In genomic region chr3:93505960-93506863, GRCm38 (mm10) we compare ENCODE assay signal across 9 mouse cellular contexts. TPM values are rescaled to one million over a fixed set of nuclear protein-coding genes. Genes with fewer than 3 reads are reported as not detected.
A peak's percentile ranks its signal among the peaks of the same experiment; 100 is the strongest.
DNase-seq lines count a peak whose midpoint lies in the region; ATAC-seq lines count a peak whose summit lies in the region.
"Had no signal": no experiment of that assay in that cellular context is flagged by ENCODE, and none has a peak within 500 bp of the region (broad histone marks: within the 10 kb centered on the region; RNA-seq: fewer than 3 reads in every experiment).

No protein-coding gene starts in this region.

- no peak for DNase-seq in hindbrain, embryonic 14.5 days (ENCODE audit: low spot score)
- DNase-seq in hindbrain, embryonic 11.5 days (ENCODE audit: low spot score): no peak
- peak; percentile 47 to 54 for DNase-seq in adrenal gland, postnatal 36 days
- peak; percentile 13 for DNase-seq in liver
- peak; percentile 31 for DNase-seq in skeletal muscle tissue, adult 2 months (ENCODE audit: low read depth, low spot score)
- peak; percentile 32 for DNase-seq in yolk sac, embryonic 10.5 days (ENCODE audit: low spot score)
- no peak for DNase-seq in embryo, embryonic 9.5 days (ENCODE audit: extremely low spot score)

- peaks cover 8% of the 10 kb centered on the region; the same call in 1 of the 2 replicates for H3K9me3 ChIP-seq in hindbrain, embryonic 14.5 days (ENCODE audit: control insufficient read depth, low read length)
- no peaks in the 10 kb centered on the region for H3K9me3 ChIP-seq in hindbrain, embryonic 11.5 days (ENCODE audit: control insufficient read depth, low read length)

- ATAC-seq in hindbrain, embryonic 14.5 days (ENCODE audit: low FRiP score): no peak
- ATAC-seq in hindbrain, embryonic 11.5 days (ENCODE audit: low FRiP score): no peak
- peak; percentile 95 to 96 for ATAC-seq in hematopoietic stem cell, adult 5-6 weeks (replicated peaks in 1 of 2; ENCODE audit: insufficient read depth in 1 of 2, low FRiP score in 2 of 2, low TSS enrichment in 1 of 2, low read depth in 1 of 2, poor library complexity in 2 of 2, severe bottlenecking in 2 of 2)

- H3K4me3 ChIP-seq in hindbrain, embryonic 14.5 days (replicated peaks; ENCODE audit: low read length): no peak overlapping the region
- H3K4me3 ChIP-seq in hindbrain, embryonic 11.5 days (ENCODE audit: low read depth, low read length): no peak overlapping the region

- H3K4me2 ChIP-seq in hindbrain, embryonic 14.5 days (replicated peaks): peak overlapping the region; percentile 22; the same call in 1 of the 2 replicates
- no peak overlapping the region for H3K4me2 ChIP-seq in hindbrain, embryonic 11.5 days (replicated peaks; ENCODE audit: low read depth, low read length)

- H3K4me1 ChIP-seq in hindbrain, embryonic 14.5 days (replicated peaks; ENCODE audit: control insufficient read depth, insufficient read depth, low read length): no peaks in the 10 kb centered on the region
- H3K4me1 ChIP-seq in hindbrain, embryonic 11.5 days (replicated peaks; ENCODE audit: control insufficient read depth, insufficient read depth, low read length): no peaks in the 10 kb centered on the region

- no peaks in the 10 kb centered on the region for H3K27me3 ChIP-seq in hindbrain, embryonic 14.5 days (ENCODE audit: control insufficient read depth, insufficient read depth, low read length)
- no peaks in the 10 kb centered on the region for H3K27me3 ChIP-seq in hindbrain, embryonic 11.5 days (ENCODE audit: control insufficient read depth, insufficient read depth, low read length)

- H3K27ac ChIP-seq in hindbrain, embryonic 14.5 days: no peak overlapping the region
- no peak overlapping the region for H3K27ac ChIP-seq in hindbrain, embryonic 11.5 days (ENCODE audit: low read depth, low read length)

- no peaks in the 10 kb centered on the region for H3K36me3 ChIP-seq in hindbrain, embryonic 14.5 days (replicated peaks; ENCODE audit: control insufficient read depth, insufficient read depth)
- no peaks in the 10 kb centered on the region for H3K36me3 ChIP-seq in hindbrain, embryonic 11.5 days (ENCODE audit: control insufficient read depth, insufficient read depth, low read length)

- WGBS in hindbrain, embryonic 14.5 days: 49% methylated on average over 30 of the region's 30 CpGs
- WGBS in hindbrain, embryonic 11.5 days: 43% methylated on average over 30 of the region's 30 CpGs

- no peak overlapping the region for H3K9ac ChIP-seq in hindbrain, embryonic 14.5 days
- H3K9ac ChIP-seq in hindbrain, embryonic 11.5 days (ENCODE audit: low read depth, low read length): no peak overlapping the region

RNA-seq across cellular contexts. Expression of gene S100a11, which starts 14.1 kb away (rescaled TPM):
- 185 and 218 TPM in 2 replicates for polyA plus RNA-seq in hindbrain, embryonic 14.5 days (2014; fragmentation: Nextera tagmentation; extraction: Ambion mirVana)
- 402 and 542 TPM in 2 replicates for polyA plus RNA-seq in hindbrain, embryonic 11.5 days (2014; fragmentation: Nextera tagmentation; extraction: Ambion mirVana)
- total RNA-seq in adrenal gland, postnatal 36 days (2021): 100 to 1,000 TPM; 207 to 231 TPM
- total RNA-seq in hematopoietic stem cell, adult 5-6 weeks (2017): 49.1 and 66.1 TPM in 2 replicates

RNA-seq across cellular contexts. Expression of gene Tchhl1, which starts 37.7 kb away (rescaled TPM):
- not detected in 2 replicates for polyA plus RNA-seq in hindbrain, embryonic 14.5 days (2014; fragmentation: Nextera tagmentation; extraction: Ambion mirVana)
- not detected in 2 replicates for polyA plus RNA-seq in hindbrain, embryonic 11.5 days (2014; fragmentation: Nextera tagmentation; extraction: Ambion mirVana)
- total RNA-seq in adrenal gland, postnatal 36 days (2021): under 1 TPM; 0.13 to 0.92 TPM
- not detected in 2 replicates for total RNA-seq in hematopoietic stem cell, adult 5-6 weeks (2017)
- polyA plus RNA-seq: neural tube, embryonic 11.5 days had no signal

RNA-seq across cellular contexts. Expression of gene S100a10, which starts 48.7 kb away (rescaled TPM):
- 172 and 201 TPM in 2 replicates for polyA plus RNA-seq in hindbrain, embryonic 14.5 days (2014; fragmentation: Nextera tagmentation; extraction: Ambion mirVana)
- polyA plus RNA-seq in hindbrain, embryonic 11.5 days (2014; fragmentation: Nextera tagmentation; extraction: Ambion mirVana): 194 and 197 TPM in 2 replicates
- 100 to 1,000 TPM; 166 to 192 TPM for total RNA-seq in adrenal gland, postnatal 36 days (2021)
- total RNA-seq in hematopoietic stem cell, adult 5-6 weeks (2017): 357 and 381 TPM in 2 replicates

Comparison
In these comparisons a context has a peak if more than half of its experiments do, and no peak if none do; other contexts are left out.
1. ATAC-seq: peak in hematopoietic stem cell, adult 5-6 weeks (2 of 2); none in hindbrain, embryonic 14.5 days (single experiment) and hindbrain, embryonic 11.5 days (single experiment).
2. DNase-seq: peak in adrenal gland, postnatal 36 days (2 of 2), liver (single experiment), skeletal muscle tissue, adult 2 months (single experiment) and yolk sac, embryonic 10.5 days (single experiment); none in hindbrain, embryonic 14.5 days (single experiment), hindbrain, embryonic 11.5 days (single experiment) and embryo, embryonic 9.5 days (single experiment).